Mouse (Mus musculus) heart, embryonic 12.5 days (tissue): ENCODE results near the gene Fat2. TPM values are rescaled to one million over a fixed set of nuclear protein-coding genes. Genes with fewer than 3 reads are reported as not detected.

ENCODE experiments used
- ATAC-seq: fragments of 200-750 bp; cut with Nextera tagmentation; 2 replicates; pipeline ENCODE4 v1.8.0; 2017; ENCODE audit warnings: moderate TSS enrichment, moderate library complexity; ENCODE audit not compliant: insufficient number of reproducible peaks, low FRiP score
- H3K27ac ChIP-seq: fragments of 300-500 bp; sonication (generic); 2 replicates; pipeline ENCODE4 v1.5.1; 2016; ENCODE audit warnings: mild to moderate bottlenecking, moderate library complexity; ENCODE audit not compliant: poor library complexity, severe bottlenecking
- H3K27me3 ChIP-seq: fragments of 300-500 bp; sonication (generic); replicated peaks from 2 replicates; pipeline ENCODE4 v1.6.1; 2016; ENCODE audit warnings: mild to moderate bottlenecking, moderate library complexity
- H3K36me3 ChIP-seq: fragments of 300-500 bp; sonication (generic); 2 replicates; pipeline ENCODE4 v1.6.1; 2016; ENCODE audit warnings: mild to moderate bottlenecking, moderate library complexity
- H3K4me1 ChIP-seq: fragments of 300-500 bp; sonication (generic); replicated peaks from 2 replicates; pipeline ENCODE4 v1.6.1; 2016; ENCODE audit warnings: mild to moderate bottlenecking
- H3K4me2 ChIP-seq: fragments of 300-500 bp; sonication (generic); 2 replicates; pipeline ENCODE4 v1.6.1; 2016; ENCODE audit warnings: mild to moderate bottlenecking, moderate library complexity
- H3K4me3 ChIP-seq: fragments of 300-500 bp; sonication (generic); 2 replicates; pipeline ENCODE4 v1.5.1; 2016; ENCODE audit warnings: mild to moderate bottlenecking
- H3K9ac ChIP-seq: fragments of 300-500 bp; sonication (generic); 2 replicates; pipeline ENCODE4 v1.6.1; 2016; ENCODE audit warnings: mild to moderate bottlenecking, moderate library complexity
- H3K9me3 ChIP-seq: fragments of 300-500 bp; sonication (generic); replicated peaks from 2 replicates; pipeline ENCODE4 v1.6.1; 2016; ENCODE audit warnings: mild to moderate bottlenecking, moderate library complexity
- WGBS: fragments of 180-500 bp; shearing (Covaris S2); methylation state at CpG from one replicate; pipeline ENCODE4 v1.1.7; 2016; 5-methylcytosine and 5-hydroxymethylcytosine counted together
- polyA plus RNA-seq: library from polyadenylated mRNA; unstranded; fragments of >200 nt; fragmentation: Nextera tagmentation; extraction: Ambion mirVana; gene quantifications from 2 replicates; pipeline ENCODE4 v1.2.1, GENCODE M21; 2016

Fat2 gene
- polyA plus RNA-seq, 1 experiment from 2014 or later = not detected

GRCm38 (mm10) chr11:55239496-55239895, 96.9 kb downstream of the Fat2 start:
- whole genome bisulfite sequencing = 48% methylated on average over 3 of the region's 3 CpGs
- Histone ChIP-seq H3K27ac (no peak overlapping the region), H3K4me1 (no peaks in the 10 kb centered on the region), H3K9me3 (no peaks in the 10 kb centered on the region), H3K36me3 (no peaks in the 10 kb centered on the region), H3K9ac (no peak overlapping the region), H3K4me2 (no peak overlapping the region), H3K4me3 (no peak overlapping the region), H3K27me3 (no peaks in the 10 kb centered on the region)
- no peak for ATAC-seq

GRCm38 (mm10) chr11:55236815-55237214, 99.5 kb downstream of the Fat2 start:
- Histone ChIP-seq H3K4me2 (no peak overlapping the region), H3K9ac (no peak overlapping the region), H3K27me3 (no peaks in the 10 kb centered on the region), H3K4me3 (no peak overlapping the region), H3K36me3 (peaks cover 10% of the 10 kb centered on the region), H3K4me1 (no peaks in the 10 kb centered on the region), H3K9me3 (no peaks in the 10 kb centered on the region), H3K27ac (no peak overlapping the region)
- ATAC-seq = no peak
- 53% methylated on average over 1 of the region's 1 CpGs for WGBS

DNA sequence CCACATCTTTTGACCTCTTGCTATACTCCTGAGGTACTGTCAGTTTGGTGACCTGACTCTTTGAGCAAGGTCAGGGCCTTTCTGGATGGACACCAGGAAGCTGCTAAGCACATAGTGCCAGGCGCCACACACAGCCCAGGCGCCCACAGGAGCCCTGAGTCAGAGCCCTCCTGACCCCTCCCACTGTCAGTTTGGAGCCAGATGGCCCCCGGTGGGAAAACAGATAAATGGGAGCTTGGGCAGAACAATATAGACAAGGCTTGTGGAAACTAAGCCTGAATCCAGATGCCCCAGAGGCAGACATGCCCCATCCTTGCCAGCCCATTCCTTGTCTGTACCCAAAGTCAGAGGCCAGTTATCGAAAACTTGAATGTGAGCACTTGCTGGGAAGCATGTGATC, 101.6 kb downstream of the Fat2 start:
- Histone ChIP-seq H3K36me3 (peaks cover 10% of the 10 kb centered on the region), H3K9ac (no peak overlapping the region), H3K9me3 (no peaks in the 10 kb centered on the region), H3K4me1 (no peaks in the 10 kb centered on the region), H3K4me2 (no peak overlapping the region), H3K27me3 (no peaks in the 10 kb centered on the region), H3K4me3 (no peak overlapping the region), H3K27ac (no peak overlapping the region)
- ATAC-seq = no peak
- WGBS = 72% methylated on average over 4 of the region's 4 CpGs

DNA sequence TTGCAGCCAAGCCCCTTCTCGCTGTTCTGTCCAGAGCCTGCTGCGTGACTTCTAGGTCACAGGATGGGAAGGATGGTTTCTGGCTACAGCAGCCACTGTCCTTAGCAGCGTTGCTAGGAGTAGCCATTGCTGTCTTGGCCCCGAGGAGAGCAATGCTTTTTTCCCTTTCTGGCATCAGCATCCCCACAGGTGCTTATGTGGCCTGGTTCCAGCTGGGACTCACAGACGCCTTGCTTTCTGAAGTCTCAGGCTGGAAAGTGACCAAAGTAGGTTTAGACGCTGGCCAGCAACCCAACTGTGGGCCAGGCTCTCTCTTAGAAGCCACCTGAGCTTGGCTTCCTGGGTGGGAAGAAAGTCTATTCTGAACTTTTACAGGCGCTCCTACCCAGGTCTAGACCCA, 102.1 kb downstream of the Fat2 start:
- peaks cover 10% of the 10 kb centered on the region for H3K36me3 ChIP-seq
- no peak overlapping the region for H3K27ac ChIP-seq
- no peaks in the 10 kb centered on the region for H3K9me3 ChIP-seq
- H3K9ac ChIP-seq = no peak overlapping the region
- H3K4me2 ChIP-seq = no peak overlapping the region
- H3K4me1 ChIP-seq = no peaks in the 10 kb centered on the region
- WGBS = 84% methylated on average over 7 of the region's 7 CpGs
- ATAC-seq = no peak
- H3K4me3 ChIP-seq = no peak overlapping the region
- no peaks in the 10 kb centered on the region for H3K27me3 ChIP-seq

DNA sequence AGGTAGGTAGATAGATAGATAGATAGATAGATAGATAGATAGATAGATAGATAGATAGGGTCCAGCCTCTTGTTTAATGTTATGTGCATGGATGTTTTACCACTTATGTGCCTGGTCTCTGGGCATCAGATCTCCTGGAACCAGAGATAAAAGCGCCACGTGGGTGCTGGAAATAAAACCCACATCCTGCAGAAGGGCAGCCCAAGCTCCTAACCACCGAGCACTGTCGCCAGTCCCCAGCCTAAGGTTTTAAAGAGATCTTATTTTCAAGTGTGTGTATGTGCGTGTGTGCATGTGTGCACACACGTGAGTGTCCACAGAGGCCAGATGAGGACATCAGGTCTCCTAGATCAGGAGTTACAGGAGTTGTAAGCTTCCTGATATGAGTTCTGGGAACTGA, 105.3 kb downstream of the Fat2 start:
- H3K4me2 ChIP-seq = no peak overlapping the region
- no peak overlapping the region for H3K4me3 ChIP-seq
- H3K4me1 ChIP-seq = peaks cover 7% of the 10 kb centered on the region; the same call in 1 of the 2 replicates
- no peaks in the 10 kb centered on the region for H3K9me3 ChIP-seq
- peaks cover 23% of the 10 kb centered on the region for H3K36me3 ChIP-seq
- no peak overlapping the region for H3K9ac ChIP-seq
- no peak overlapping the region for H3K27ac ChIP-seq
- no peaks in the 10 kb centered on the region for H3K27me3 ChIP-seq
- WGBS = 81% methylated on average over 6 of the region's 6 CpGs
- no peak for ATAC-seq

DNA sequence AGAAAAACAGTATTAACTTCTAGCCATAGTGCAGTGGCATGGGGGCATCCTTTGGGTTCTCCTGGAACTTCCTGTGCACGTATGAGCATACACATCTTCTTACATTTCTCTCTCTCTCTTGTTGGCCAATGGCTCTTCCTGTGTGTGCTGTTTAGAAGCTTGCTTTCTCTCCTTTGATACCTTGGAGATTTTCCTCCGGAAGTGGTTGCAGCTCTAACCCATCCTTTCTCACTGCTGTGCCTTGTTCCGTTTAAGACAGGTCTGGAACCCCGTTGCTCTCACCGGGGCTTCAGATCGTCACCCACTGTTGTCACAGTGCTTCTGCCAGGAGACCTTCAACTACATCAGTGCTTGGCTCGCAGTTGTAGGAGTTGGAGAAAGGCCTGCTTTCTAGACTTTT, 115.1 kb downstream of the Fat2 start:
- Histone ChIP-seq H3K27ac (no peak overlapping the region), H3K4me1 (peaks cover 8% of the 10 kb centered on the region), H3K4me2 (no peak overlapping the region), H3K9me3 (no peaks in the 10 kb centered on the region), H3K9ac (no peak overlapping the region), H3K4me3 (no peak overlapping the region), H3K36me3 (peaks cover 57% of the 10 kb centered on the region), H3K27me3 (no peaks in the 10 kb centered on the region)
- WGBS = 77% methylated on average over 7 of the region's 7 CpGs
- no peak for ATAC-seq

DNA sequence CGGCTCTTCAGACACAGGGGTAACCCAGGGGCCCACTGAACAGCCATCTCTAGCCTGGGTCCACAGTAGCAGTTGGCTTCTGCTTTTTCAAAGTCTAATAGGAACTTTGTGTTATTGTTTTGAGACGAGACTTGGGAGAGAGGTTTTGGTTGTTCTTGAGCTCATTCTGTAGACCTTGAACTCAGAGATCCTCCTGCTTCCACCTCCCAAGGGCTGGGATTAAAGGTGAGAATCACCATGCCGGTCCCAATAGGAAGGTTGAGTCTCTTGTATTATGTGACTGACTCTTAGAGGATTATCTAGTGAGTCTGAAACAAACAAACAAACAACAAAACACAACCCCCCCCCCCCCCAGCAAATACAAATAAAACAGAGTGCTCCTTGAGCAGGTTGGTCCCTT, 117.9 kb downstream of the Fat2 start:
- no peak overlapping the region for H3K4me2 ChIP-seq
- peaks cover 29% of the 10 kb centered on the region for H3K36me3 ChIP-seq
- no peak overlapping the region for H3K4me3 ChIP-seq
- no peaks in the 10 kb centered on the region for H3K27me3 ChIP-seq
- 75% methylated on average over 3 of the region's 3 CpGs for WGBS
- no peak overlapping the region for H3K27ac ChIP-seq
- no peaks in the 10 kb centered on the region for H3K9me3 ChIP-seq
- no peak overlapping the region for H3K9ac ChIP-seq
- ATAC-seq = no peak
- peaks cover 15% of the 10 kb centered on the region for H3K4me1 ChIP-seq

- no peak overlapping the region for H3K9ac ChIP-seq
- no peak overlapping the region for H3K4me3 ChIP-seq
- H3K27me3 ChIP-seq = no peaks in the 10 kb centered on the region
- no peak overlapping the region for H3K27ac ChIP-seq
- WGBS = 67% methylated on average over 7 of the region's 7 CpGs
- peaks cover 15% of the 10 kb centered on the region for H3K4me1 ChIP-seq
- ATAC-seq = no peak
- H3K9me3 ChIP-seq = no peaks in the 10 kb centered on the region
- peaks cover 25% of the 10 kb centered on the region for H3K36me3 ChIP-seq
- no peak overlapping the region for H3K4me2 ChIP-seq
Measured at GRCm38 (mm10) chr11:55217880-55218279, 118.5 kb downstream of the Fat2 start.

- no peak overlapping the region for H3K27ac ChIP-seq
- no peaks in the 10 kb centered on the region for H3K9me3 ChIP-seq
- no peak overlapping the region for H3K9ac ChIP-seq
- H3K36me3 ChIP-seq = peaks cover 25% of the 10 kb centered on the region
- H3K4me1 ChIP-seq = peaks cover 15% of the 10 kb centered on the region
- ATAC-seq = no peak
- 67% methylated on average over 4 of the region's 4 CpGs for WGBS
- H3K4me2 ChIP-seq = no peak overlapping the region
- H3K4me3 ChIP-seq = no peak overlapping the region
- H3K27me3 ChIP-seq = no peaks in the 10 kb centered on the region
Measured at GRCm38 (mm10) chr11:55217418-55217817, 118.9 kb downstream of the Fat2 start.

DNA sequence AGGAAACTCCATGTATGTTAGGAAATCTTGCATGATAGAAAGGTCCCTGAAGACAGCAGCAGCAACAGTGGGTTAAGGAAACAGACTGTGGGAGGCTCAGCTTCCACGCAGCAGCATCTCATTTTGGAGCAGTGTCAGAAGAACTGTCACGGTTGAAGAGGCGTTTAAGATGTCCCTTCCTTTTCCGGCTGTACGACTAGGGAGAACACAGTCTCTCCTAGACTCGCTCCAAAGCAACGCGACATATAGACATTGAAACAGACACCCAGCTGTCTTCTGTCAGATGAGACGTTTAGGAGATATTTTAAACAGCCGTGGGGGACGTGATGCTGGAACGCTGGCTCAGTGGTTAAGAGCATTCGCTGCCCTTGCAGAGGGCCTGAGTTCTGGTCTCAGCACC, 119.5 kb downstream of the Fat2 start:
- no peaks in the 10 kb centered on the region for H3K9me3 ChIP-seq
- WGBS = 75% methylated on average over 13 of the region's 13 CpGs
- peaks cover 15% of the 10 kb centered on the region for H3K4me1 ChIP-seq
- no peak for ATAC-seq
- no peak overlapping the region for H3K4me2 ChIP-seq
- peaks cover 21% of the 10 kb centered on the region for H3K36me3 ChIP-seq
- H3K9ac ChIP-seq = no peak overlapping the region
- no peaks in the 10 kb centered on the region for H3K27me3 ChIP-seq
- H3K4me3 ChIP-seq = no peak overlapping the region
- H3K27ac ChIP-seq = no peak overlapping the region

- peaks cover 16% of the 10 kb centered on the region for H3K36me3 ChIP-seq
- no peak overlapping the region for H3K27ac ChIP-seq
- WGBS = 86% methylated on average over 3 of the region's 4 CpGs
- no peak overlapping the region for H3K4me2 ChIP-seq
- H3K27me3 ChIP-seq = no peaks in the 10 kb centered on the region
- H3K9ac ChIP-seq = no peak overlapping the region
- peaks cover 15% of the 10 kb centered on the region for H3K4me1 ChIP-seq
- ATAC-seq = no peak
- H3K9me3 ChIP-seq = no peaks in the 10 kb centered on the region
- no peak overlapping the region for H3K4me3 ChIP-seq
Measured at GRCm38 (mm10) chr11:55216061-55216460, 120.3 kb downstream of the Fat2 start.

- 67% methylated on average over 3 of the region's 3 CpGs for WGBS
- H3K9me3 ChIP-seq = no peaks in the 10 kb centered on the region
Measured at GRCm38 (mm10) chr11:55214978-55215377, 121.4 kb downstream of the Fat2 start.

More at GRCm38 (mm10) chr11:55214978-55215377, 121.4 kb downstream of the Fat2 start:
- Histone ChIP-seq H3K27ac (no peak overlapping the region), H3K4me2 (no peak overlapping the region), H3K36me3 (peaks cover 8% of the 10 kb centered on the region; the same call in 1 of the 2 replicates), H3K4me3 (no peak overlapping the region), H3K27me3 (no peaks in the 10 kb centered on the region), H3K4me1 (peaks cover 15% of the 10 kb centered on the region), H3K9ac (no peak overlapping the region)
- ATAC-seq = no peak
